Mouse (Mus musculus) midbrain, embryonic 10.5 days (tissue): ENCODE results near the gene Il12rb1. TPM values are rescaled to one million over a fixed set of nuclear protein-coding genes. Genes with fewer than 3 reads are reported as not detected.
A peak's percentile ranks its signal among the peaks of the same experiment; 100 is the strongest.
"Not testable (repeated sequence)": the region's sequence is repeated elsewhere in the genome, so short reads cannot be mapped to it uniquely, and the experiment has no call there.

Source experiments
- DNase-seq: peaks from one replicate; pipeline ENCODE4 v3.0.0-alpha.2; 2017; ENCODE audit warnings: low spot score
- H3K27ac ChIP-seq: fragments of 300-500 bp; sonication (generic); replicated peaks from 2 replicates; pipeline ENCODE4 v1.5.1; 2016; ENCODE audit warnings: mild to moderate bottlenecking
- H3K27me3 ChIP-seq: fragments of 300-500 bp; sonication (generic); 2 replicates; pipeline ENCODE4 v1.6.1; 2016; ENCODE audit warnings: low read depth, mild to moderate bottlenecking; ENCODE audit not compliant: poor library complexity, severe bottlenecking
- H3K36me3 ChIP-seq: fragments of 300-500 bp; sonication (generic); 2 replicates; pipeline ENCODE4 v1.6.1; 2016; ENCODE audit warnings: mild to moderate bottlenecking, moderate library complexity
- H3K4me1 ChIP-seq: fragments of 300-500 bp; sonication (generic); 2 replicates; pipeline ENCODE4 v1.6.1; 2016
- H3K4me3 ChIP-seq: fragments of 300-500 bp; sonication (generic); 2 replicates; pipeline ENCODE4 v1.5.1; 2016; ENCODE audit warnings: mild to moderate bottlenecking, moderate library complexity
- H3K9me3 ChIP-seq: fragments of 300-500 bp; sonication (generic); replicated peaks from 2 replicates; pipeline ENCODE4 v1.6.1; 2016; ENCODE audit warnings: mild to moderate bottlenecking
- WGBS: fragments of 180-500 bp; shearing (Covaris S2); methylation state at CpG from one replicate; pipeline ENCODE4 v1.1.7; 2016; 5-methylcytosine and 5-hydroxymethylcytosine counted together
- polyA plus RNA-seq: library from polyadenylated mRNA; unstranded; fragments of >200 nt; fragmentation: Nextera tagmentation; extraction: Ambion mirVana; gene quantifications from 2 replicates; pipeline ENCODE4 v1.2.1, GENCODE M21; 2016

The Il12rb1 gene
- polyA plus RNA-seq, 1 experiment from 2014 or later = 0.05 TPM

GRCm38 (mm10) chr8:70806541-70806940 lies 1.7 kb upstream of the Il12rb1 start:
- H3K9me3 ChIP-seq = no peaks in the 10 kb centered on the region
- H3K4me1 ChIP-seq = peaks cover 31% of the 10 kb centered on the region
- 78% methylated on average over 4 of the region's 4 CpGs for WGBS
- H3K4me3 ChIP-seq = no peak overlapping the region
- no peaks in the 10 kb centered on the region for H3K36me3 ChIP-seq
- peaks cover 90% of the 10 kb centered on the region for H3K27me3 ChIP-seq
- no peak overlapping the region for H3K27ac ChIP-seq
- DNase-seq = no peak

GRCm38 (mm10) chr8:70807304-70807703 lies 945 bp upstream of the Il12rb1 start:
- H3K4me3 ChIP-seq = no peak overlapping the region
- peaks cover 31% of the 10 kb centered on the region for H3K4me1 ChIP-seq
- DNase-seq = no peak
- 42% methylated on average over 1 of the region's 1 CpGs for WGBS
- no peaks in the 10 kb centered on the region for H3K36me3 ChIP-seq
- H3K27me3 ChIP-seq = peaks cover 83% of the 10 kb centered on the region
- H3K27ac ChIP-seq = no peak overlapping the region
- H3K9me3 ChIP-seq = no peaks in the 10 kb centered on the region

- Histone ChIP-seq H3K27me3 (peaks cover 83% of the 10 kb centered on the region), H3K4me3 (no peak overlapping the region), H3K9me3 (no peaks in the 10 kb centered on the region), H3K27ac (0 out of 2 replicates have a peak overlapping the region, but pooled peaks have one; percentile 33), H3K36me3 (no peaks in the 10 kb centered on the region), H3K4me1 (peaks cover 24% of the 10 kb centered on the region)
- 81% methylated on average over 8 of the region's 8 CpGs for WGBS
- DNase-seq = no peak
Measured at GRCm38 (mm10) chr8:70808955-70809701, 879 bp downstream of the Il12rb1 start.

- no peak for DNase-seq
- Histone ChIP-seq H3K9me3 (no peaks in the 10 kb centered on the region), H3K27me3 (peaks cover 83% of the 10 kb centered on the region), H3K27ac (no peak overlapping the region), H3K4me1 (peaks cover 16% of the 10 kb centered on the region; the same call in 1 of the 2 replicates), H3K36me3 (no peaks in the 10 kb centered on the region), H3K4me3 (no peak overlapping the region)
- 76% methylated on average over 20 of the region's 20 CpGs for WGBS
Measured at GRCm38 (mm10) chr8:70810962-70811680, 2.9 kb downstream of the Il12rb1 start.

- no peak for DNase-seq
- Histone ChIP-seq H3K4me3 (no peak overlapping the region), H3K36me3 (no peaks in the 10 kb centered on the region), H3K9me3 (no peaks in the 10 kb centered on the region), H3K4me1 (peaks cover 22% of the 10 kb centered on the region), H3K27me3 (peaks cover 83% of the 10 kb centered on the region), H3K27ac (no peak overlapping the region)
- WGBS = 37% methylated on average over 4 of the region's 4 CpGs
Measured at GRCm38 (mm10) chr8:70812055-70812454, 3.8 kb downstream of the Il12rb1 start.

GRCm38 (mm10) chr8:70812885-70813284 lies 4.6 kb downstream of the Il12rb1 start:
- H3K9me3 ChIP-seq = no peaks in the 10 kb centered on the region
- peaks cover 25% of the 10 kb centered on the region for H3K4me1 ChIP-seq
- 61% methylated on average over 4 of the region's 4 CpGs for WGBS
- no peak overlapping the region for H3K27ac ChIP-seq
- H3K27me3 ChIP-seq = peaks cover 83% of the 10 kb centered on the region
- no peaks in the 10 kb centered on the region for H3K36me3 ChIP-seq
- DNase-seq = no peak
- no peak overlapping the region for H3K4me3 ChIP-seq

GRCm38 (mm10) chr8:70816679-70817078 lies 8.4 kb downstream of the Il12rb1 start:
- no peaks in the 10 kb centered on the region for H3K36me3 ChIP-seq
- WGBS = 7% methylated on average over 30 of the region's 30 CpGs
- peaks cover 13% of the 10 kb centered on the region; the same call in 1 of the 2 replicates for H3K9me3 ChIP-seq
- no peak for DNase-seq
- H3K27me3 ChIP-seq = peaks cover 90% of the 10 kb centered on the region
- no peak overlapping the region for H3K27ac ChIP-seq
- H3K4me3 ChIP-seq = peak overlapping the region; percentile 34
- peaks cover 28% of the 10 kb centered on the region for H3K4me1 ChIP-seq

GRCm38 (mm10) chr8:70820101-70820935 lies 12.1 kb downstream of the Il12rb1 start:
- peaks cover 32% of the 10 kb centered on the region for H3K4me1 ChIP-seq
- peaks cover 65% of the 10 kb centered on the region for H3K27me3 ChIP-seq
- peaks cover 13% of the 10 kb centered on the region; the same call in 1 of the 2 replicates for H3K9me3 ChIP-seq
- no peaks in the 10 kb centered on the region for H3K36me3 ChIP-seq
- 3% methylated on average over 31 of the region's 31 CpGs for WGBS
- H3K4me3 ChIP-seq = peak overlapping the region; percentile 28
- DNase-seq = peak; percentile 59
- H3K27ac ChIP-seq = no peak overlapping the region

GRCm38 (mm10) chr8:70821399-70821962 lies 13.2 kb downstream of the Il12rb1 start:
- peak; percentile 73 for DNase-seq
- Histone ChIP-seq H3K27me3 (peaks cover 54% of the 10 kb centered on the region), H3K36me3 (no peaks in the 10 kb centered on the region), H3K4me3 (no peak overlapping the region), H3K27ac (peak overlapping the region; percentile 38; the same call in 1 of the 2 replicates), H3K4me1 (peaks cover 31% of the 10 kb centered on the region), H3K9me3 (peaks cover 13% of the 10 kb centered on the region; the same call in 1 of the 2 replicates)
- WGBS = 18% methylated on average over 30 of the region's 30 CpGs

- no peaks in the 10 kb centered on the region for H3K36me3 ChIP-seq
- H3K4me1 ChIP-seq = peaks cover 26% of the 10 kb centered on the region
- no peak for DNase-seq
- peaks cover 16% of the 10 kb centered on the region; the same call in 1 of the 2 replicates for H3K9me3 ChIP-seq
- peaks cover 49% of the 10 kb centered on the region for H3K27me3 ChIP-seq
- 55% methylated on average over 11 of the region's 11 CpGs for WGBS
- no peak overlapping the region for H3K4me3 ChIP-seq
- H3K27ac ChIP-seq = peak overlapping the region; percentile 38; the same call in 1 of the 2 replicates
Measured at GRCm38 (mm10) chr8:70821992-70822391, 13.7 kb downstream of the Il12rb1 start.

GRCm38 (mm10) chr8:70822594-70822993 lies 14.3 kb downstream of the Il12rb1 start:
- not testable (repeated sequence) for H3K4me3 ChIP-seq, DNase-seq, H3K36me3 ChIP-seq, H3K27ac ChIP-seq
- WGBS = 85% methylated on average over 3 of the region's 3 CpGs
- peaks cover 17% of the 10 kb centered on the region; the same call in 1 of the 2 replicates for H3K9me3 ChIP-seq
- peaks cover 23% of the 10 kb centered on the region for H3K4me1 ChIP-seq
- H3K27me3 ChIP-seq = peaks cover 43% of the 10 kb centered on the region

GRCm38 (mm10) chr8:70823802-70824201 lies 15.6 kb downstream of the Il12rb1 start:
- Histone ChIP-seq H3K4me3 (no peak overlapping the region), H3K4me1 (peaks cover 23% of the 10 kb centered on the region), H3K9me3 (peaks cover 11% of the 10 kb centered on the region; the same call in 1 of the 2 replicates), H3K36me3 (no peaks in the 10 kb centered on the region), H3K27ac (no peak overlapping the region; the same call in 1 of the 2 replicates), H3K27me3 (peaks cover 35% of the 10 kb centered on the region)
- 86% methylated on average over 7 of the region's 7 CpGs for WGBS
- DNase-seq = no peak
